Mouse (Mus musculus): ENCODE measurements at regions not wholly inside any gene's neighbourhood (a gene's known extent, or its start where the extent isn't known, plus 50 kb on each side); places are given as distances from the start of the nearest gene placed in this dataset.

DNA sequence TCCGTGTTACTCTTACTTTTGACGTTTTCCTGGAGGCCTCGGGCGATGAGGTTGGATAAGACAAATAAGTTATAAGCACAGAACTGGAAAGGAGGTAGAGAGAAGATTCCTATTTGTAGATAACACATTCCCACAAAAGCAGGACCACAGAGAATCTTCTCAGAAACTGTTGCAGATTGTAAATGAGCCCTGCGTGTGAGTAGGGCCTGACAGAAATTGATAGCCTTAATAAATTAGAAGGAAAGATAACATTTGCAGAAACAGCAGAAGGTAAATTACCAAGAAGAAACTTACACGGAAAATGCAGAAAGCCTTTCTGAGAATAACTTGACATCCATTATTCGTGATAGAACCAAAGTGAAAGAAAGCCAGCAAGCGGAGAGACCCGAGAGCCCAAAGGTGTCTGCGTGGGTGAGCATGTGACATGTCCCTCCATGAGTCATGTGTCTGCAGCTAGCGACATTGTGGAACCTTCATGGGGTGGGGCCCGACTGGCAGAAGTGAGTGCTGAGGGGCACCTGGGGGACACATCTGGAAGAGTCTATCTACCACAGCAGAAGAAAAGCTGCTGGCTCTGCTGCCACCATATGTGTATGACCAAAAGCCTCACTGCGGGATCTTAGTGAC is 52.5 kb upstream of the Adtrp start:
- intact Hi-C loops (cut with DNase I), result no loop called here
- DNase-seq, result no peak

GRCm38 (mm10) chr13:41899281-41899680 is 51.8 kb upstream of the Adtrp start:
- intact Hi-C loops (cut with DNase I), result no loop called here
- no peak for DNase-seq

DNA sequence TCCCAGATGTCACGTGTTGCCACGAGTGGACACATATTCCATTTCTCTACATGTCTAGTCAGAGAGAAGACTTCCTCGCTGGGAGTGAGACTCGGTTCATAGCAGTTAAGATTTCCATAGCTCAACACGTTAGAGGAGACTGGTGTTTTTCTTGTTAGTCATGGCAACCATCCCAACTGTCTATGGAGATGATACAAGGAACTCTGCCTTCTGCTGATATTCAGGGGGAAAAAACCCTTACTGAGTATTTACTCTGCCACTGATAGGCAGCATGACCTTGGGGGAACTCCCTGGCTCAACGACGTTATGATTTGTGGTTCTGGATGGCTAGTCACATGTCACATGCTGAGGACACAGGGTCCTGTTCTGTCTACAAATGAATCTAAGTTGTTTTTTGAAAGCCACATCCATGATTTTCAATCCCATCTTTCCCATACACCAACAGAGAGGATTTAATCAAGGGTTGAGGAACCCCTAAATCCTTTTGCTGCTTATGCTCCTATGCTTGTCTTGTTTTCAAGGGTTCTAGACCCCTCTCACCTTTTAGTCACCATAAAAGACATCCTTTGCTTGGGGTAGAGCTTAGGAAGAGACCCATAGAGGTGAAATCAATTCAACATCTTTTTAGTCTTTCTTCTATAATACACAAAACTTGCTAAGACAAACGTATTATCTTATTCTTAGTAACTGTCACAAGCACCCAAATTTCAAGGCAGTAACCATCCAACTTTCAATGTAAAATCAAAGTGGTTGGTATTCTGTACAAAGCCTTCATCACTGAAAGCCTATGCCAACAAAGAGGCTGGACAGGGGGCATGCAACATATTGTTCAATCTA is 50.2 kb upstream of the Adtrp start:
- intact Hi-C loops (cut with DNase I), result no loop called here

More for the DNA sequence above, 50.2 kb upstream of the Adtrp start:
- no peak for DNase-seq
